Comparison of ENCODE assay signal across 12 mouse cellular contexts in genomic region chr19:46908207-46908606, GRCm38 (mm10).
"Had no signal": no experiment of that assay in that cellular context is flagged by ENCODE, and none has a peak within 500 bp of the region (broad histone marks: within the 10 kb centered on the region; RNA-seq: fewer than 3 reads in every experiment).

No protein-coding gene starts in this region.

- DNase-seq: kidney, postnatal 25 days; lung, adult 2 months; lung, postnatal 14 days; right cerebral cortex, postnatal 14 days; thymus, postnatal 36 days had no signal

- H3K4me3 ChIP-seq: intestine, embryonic 15.5 days; limb, embryonic 10.5 days; megakaryocyte, embryonic 14.5 days; midbrain, embryonic 15.5 days; neural tube, embryonic 12.5 days had no signal

- ATAC-seq: intestine, embryonic 15.5 days; midbrain, embryonic 15.5 days had no signal

- H3K36me3 ChIP-seq: intestine, embryonic 15.5 days; midbrain, embryonic 15.5 days; neural tube, embryonic 12.5 days had no signal

- H3K9me3 ChIP-seq: intestine, embryonic 15.5 days; limb, embryonic 10.5 days; megakaryocyte, embryonic 14.5 days; midbrain, embryonic 15.5 days; neural tube, embryonic 12.5 days had no signal

- H3K27me3 ChIP-seq: intestine, embryonic 15.5 days; megakaryocyte, embryonic 14.5 days; midbrain, embryonic 15.5 days; neural tube, embryonic 12.5 days had no signal

- H3K4me2 ChIP-seq: intestine, embryonic 15.5 days; midbrain, embryonic 11.5 days; midbrain, embryonic 15.5 days; neural tube, embryonic 12.5 days had no signal

- H3K4me1 ChIP-seq: intestine, embryonic 15.5 days; neural tube, embryonic 12.5 days had no signal

- H3K9ac ChIP-seq: intestine, embryonic 15.5 days; midbrain, embryonic 15.5 days; neural tube, embryonic 12.5 days had no signal

- H3K27ac ChIP-seq: intestine, embryonic 15.5 days; limb, embryonic 10.5 days; macrophage; midbrain, embryonic 15.5 days; neural tube, embryonic 12.5 days had no signal
